Mouse (Mus musculus): Measurements from ENCODE around the gene Galntl6. TPM values are rescaled to one million over a fixed set of nuclear protein-coding genes. Genes with fewer than 3 reads are reported as not detected.

The Galntl6 gene
- polyA plus RNA-seq (2015; fragmentation: Nextera tagmentation; extraction: Ambion mirVana) = 0.76 and 1.5 TPM in 2 replicates

GRCm38 (mm10) chr8:58912196-58912839 is at the start of gene Galntl6:
Gene Galntl6, minus strand, starts transcription at chr8:58912640.

GRCm38 (mm10) chr8:58911677-58912076 is 763 bp downstream of the Galntl6 start, which contains the start of gene BC030500:
Gene BC030500, plus strand, starts transcription at chr8:58911755.

Other genes with a start within 250 kb of the Galntl6 start
- gene BC030500, start 885 bp downstream of the Galntl6 start, polyA plus RNA-seq (2015; fragmentation: Nextera tagmentation; extraction: Ambion mirVana) = 1.2 and 2.0 TPM in 2 replicates